Mouse (Mus musculus): ENCODE data around the gene Timp3. TPM values are rescaled to one million over a fixed set of nuclear protein-coding genes. Genes with fewer than 3 reads are reported as not detected.
A peak's percentile ranks its signal among the peaks of the same experiment; 100 is the strongest.

The Timp3 gene
- total RNA-seq (2021): 10 to 100 TPM; 53.4 to 70.4 TPM

GRCm38 (mm10) chr10:86300293-86301116 lies at the start of gene Timp3:
Timp3 (plus strand) TSS chr10:86300372.
- intact Hi-C loops (cut with DNase I): loop anchor here (1.0 to 5.0 kb wide), 2 partner anchors 42 to 152 kb away; no protein-coding TSS in a partner anchor
- peak; percentile 41 to 52 for DNase-seq (ENCODE audit: low spot score in 2 of 2)

GRCm38 (mm10) chr10:86256221-86256620 lies 44.0 kb upstream of the Timp3 start:
- intact Hi-C loops (cut with DNase I): no loop called here
- DNase-seq (ENCODE audit: low spot score in 2 of 2): no peak

GRCm38 (mm10) chr10:86257045-86257444 lies 43.1 kb upstream of the Timp3 start:
- intact Hi-C loops (cut with DNase I): no loop called here
- no peak for DNase-seq (ENCODE audit: low spot score in 2 of 2)

GRCm38 (mm10) chr10:86258046-86258445 lies 42.1 kb upstream of the Timp3 start:
- DNase-seq (ENCODE audit: low spot score in 2 of 2): no peak
- intact Hi-C loops (cut with DNase I): no loop called here

- no peak for DNase-seq (ENCODE audit: low spot score in 2 of 2)
- intact Hi-C loops (cut with DNase I): no loop called here
These were observed 41.2 kb upstream of the Timp3 start for GRCm38 (mm10) chr10:86258992-86259391.

- intact Hi-C loops (cut with DNase I): no loop called here
These were observed 38.4 kb upstream of the Timp3 start for GRCm38 (mm10) chr10:86261725-86262124.

GRCm38 (mm10) chr10:86264618-86265017 lies 35.6 kb upstream of the Timp3 start:
- no peak for DNase-seq (ENCODE audit: low spot score in 2 of 2)
- intact Hi-C loops (cut with DNase I): no loop called here

More at GRCm38 (mm10) chr10:86261725-86262124, 38.4 kb upstream of the Timp3 start:
- DNase-seq (ENCODE audit: low spot score in 2 of 2): no peak

GRCm38 (mm10) chr10:86270254-86270653 lies 29.9 kb upstream of the Timp3 start:
- intact Hi-C loops (cut with DNase I): no loop called here
- DNase-seq (ENCODE audit: low spot score in 2 of 2): no peak

- no peak for DNase-seq (ENCODE audit: low spot score in 2 of 2)
- intact Hi-C loops (cut with DNase I): no loop called here
These were observed 27.3 kb upstream of the Timp3 start for GRCm38 (mm10) chr10:86272826-86273225.

- intact Hi-C loops (cut with DNase I): no loop called here
- DNase-seq (ENCODE audit: low spot score in 2 of 2): no peak
These were observed 26.6 kb upstream of the Timp3 start for GRCm38 (mm10) chr10:86273410-86274191.

GRCm38 (mm10) chr10:86275585-86275984 lies 24.6 kb upstream of the Timp3 start:
- intact Hi-C loops (cut with DNase I): no loop called here
- no peak for DNase-seq (ENCODE audit: low spot score in 2 of 2)

- intact Hi-C loops (cut with DNase I): no loop called here
- DNase-seq (ENCODE audit: low spot score in 2 of 2): no peak
These were observed 22.8 kb upstream of the Timp3 start for GRCm38 (mm10) chr10:86277327-86277726.

- DNase-seq (ENCODE audit: low spot score in 2 of 2): no peak
- intact Hi-C loops (cut with DNase I): no loop called here
These were observed 21.7 kb upstream of the Timp3 start for GRCm38 (mm10) chr10:86278481-86278880.

GRCm38 (mm10) chr10:86279579-86280168 lies 20.5 kb upstream of the Timp3 start:
- no peak for DNase-seq (ENCODE audit: low spot score in 2 of 2)
- intact Hi-C loops (cut with DNase I): no loop called here

GRCm38 (mm10) chr10:86281238-86281637 lies 18.9 kb upstream of the Timp3 start:
- intact Hi-C loops (cut with DNase I): no loop called here
- no peak for DNase-seq (ENCODE audit: low spot score in 2 of 2)

- no peak for DNase-seq (ENCODE audit: low spot score in 2 of 2)
- intact Hi-C loops (cut with DNase I): no loop called here
These were observed 13.7 kb upstream of the Timp3 start for GRCm38 (mm10) chr10:86286508-86286907.

GRCm38 (mm10) chr10:86290109-86290771 lies 9.9 kb upstream of the Timp3 start:
- DNase-seq (ENCODE audit: low spot score in 2 of 2): no peak
- intact Hi-C loops (cut with DNase I): loop anchor here (10.0 kb wide), 1 partner anchor 105 kb away; no protein-coding TSS in a partner anchor

GRCm38 (mm10) chr10:86293880-86294279 lies 6.3 kb upstream of the Timp3 start:
- intact Hi-C loops (cut with DNase I): loop anchor here (10.0 kb wide), 1 partner anchor 109 kb away; no protein-coding TSS in a partner anchor
- no peak for DNase-seq (ENCODE audit: low spot score in 2 of 2)

- DNase-seq (ENCODE audit: low spot score in 2 of 2): no peak
- intact Hi-C loops (cut with DNase I): loop anchor here (5.0 to 10.0 kb wide), 2 partner anchors 110 to 327 kb away; no protein-coding TSS in a partner anchor
These were observed 5.4 kb upstream of the Timp3 start for GRCm38 (mm10) chr10:86294599-86295365.
